Mouse (Mus musculus) intestine, embryonic 16.5 days (tissue): ENCODE results near the gene Kel. TPM values are rescaled to one million over a fixed set of nuclear protein-coding genes. Genes with fewer than 3 reads are reported as not detected.

ENCODE experiments used
- ATAC-seq: fragments of 200-750 bp; cut with Nextera tagmentation; 2 replicates; pipeline ENCODE4 v1.8.0; 2017; ENCODE audit warnings: moderate TSS enrichment, moderate library complexity
- H3K27ac ChIP-seq: fragments of 300-500 bp; sonication (generic); 2 replicates; pipeline ENCODE4 v1.5.1; 2014; ENCODE audit warnings: mild to moderate bottlenecking, low read length
- H3K27me3 ChIP-seq: fragments of 300-500 bp; sonication (generic); replicated peaks from 2 replicates; pipeline ENCODE4 v1.6.1; 2014; ENCODE audit warnings: low read length, control low read depth, mixed read lengths; ENCODE audit not compliant: control insufficient read depth, insufficient read depth
- H3K36me3 ChIP-seq: fragments of 300-500 bp; sonication (generic); 2 replicates; pipeline ENCODE4 v1.6.1; 2014; ENCODE audit warnings: low read length, control low read depth; ENCODE audit not compliant: control insufficient read depth, insufficient read depth
- H3K4me1 ChIP-seq: fragments of 300-500 bp; sonication (generic); 2 replicates; pipeline ENCODE4 v1.6.1; 2014; ENCODE audit warnings: low read length, control low read depth, mixed read lengths; ENCODE audit not compliant: control insufficient read depth, insufficient read depth
- H3K4me2 ChIP-seq: fragments of 300-500 bp; sonication (generic); 2 replicates; pipeline ENCODE4 v1.6.1; 2014; ENCODE audit warnings: low read depth, low read length, control low read depth
- H3K4me3 ChIP-seq: fragments of 300-500 bp; sonication (generic); 2 replicates; pipeline ENCODE4 v1.5.1; 2014; ENCODE audit warnings: mild to moderate bottlenecking, low read length
- H3K9ac ChIP-seq: fragments of 300-500 bp; sonication (generic); 2 replicates; pipeline ENCODE4 v1.6.1; 2014; ENCODE audit warnings: low read depth, low read length
- H3K9me3 ChIP-seq: fragments of 300-500 bp; sonication (generic); 2 replicates; pipeline ENCODE4 v1.6.1; 2016; ENCODE audit warnings: low read length, control low read depth; ENCODE audit not compliant: control insufficient read depth
- WGBS: fragments of 180-500 bp; shearing (Covaris S2); extraction: QIAGEN DNeasy Blood & Tissue Kit; methylation state at CpG from one replicate; pipeline ENCODE4 v1.1.7; 2014; 5-methylcytosine and 5-hydroxymethylcytosine counted together
- polyA plus RNA-seq: library from polyadenylated mRNA; unstranded; fragments of >200 nt; fragmentation: Nextera tagmentation; extraction: Ambion mirVana; gene quantifications from 2 replicates; pipeline ENCODE4 v1.2.1, GENCODE M21; 2015

Gene Kel
- 3.4 and 5.5 TPM in 2 replicates for polyA plus RNA-seq

DNA sequence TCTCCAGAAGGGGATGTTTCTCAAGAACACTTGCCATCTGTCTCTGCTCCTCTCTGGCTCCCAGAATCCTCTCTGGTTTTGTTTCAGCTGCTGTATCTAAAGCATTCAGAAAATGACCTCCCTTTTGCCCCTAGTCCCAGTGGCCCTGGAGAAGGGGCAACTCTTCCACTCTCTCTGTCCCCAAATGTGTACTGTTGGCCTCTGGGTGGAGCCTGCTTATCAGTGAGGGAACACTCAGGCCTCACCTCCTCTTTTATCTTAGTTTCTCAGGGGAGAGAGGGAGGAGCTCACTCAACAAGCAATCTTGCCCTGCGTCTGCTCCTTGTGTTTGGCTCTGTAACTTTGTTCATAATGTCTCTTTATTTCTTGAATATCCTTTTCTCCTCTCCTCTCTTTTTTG lies at the start of gene Kel:
TSS of gene Kel (minus strand) at position 217 of the 400 bp plus-strand sequence.
- Histone ChIP-seq H3K4me1 (no peaks in the 10 kb centered on the region), H3K27me3 (no peaks in the 10 kb centered on the region), H3K9ac (no peak within 1 kb of the TSS), H3K4me2 (no peak within 1 kb of the TSS), H3K4me3 (no peak within 1 kb of the TSS), H3K36me3 (no peaks in the 10 kb centered on the region), H3K9me3 (no peaks in the 10 kb centered on the region), H3K27ac (no peak within 1 kb of the TSS)
- peak; percentile 88 for ATAC-seq
- 25% methylated on average over 1 of the region's 1 CpGs for WGBS

DNA sequence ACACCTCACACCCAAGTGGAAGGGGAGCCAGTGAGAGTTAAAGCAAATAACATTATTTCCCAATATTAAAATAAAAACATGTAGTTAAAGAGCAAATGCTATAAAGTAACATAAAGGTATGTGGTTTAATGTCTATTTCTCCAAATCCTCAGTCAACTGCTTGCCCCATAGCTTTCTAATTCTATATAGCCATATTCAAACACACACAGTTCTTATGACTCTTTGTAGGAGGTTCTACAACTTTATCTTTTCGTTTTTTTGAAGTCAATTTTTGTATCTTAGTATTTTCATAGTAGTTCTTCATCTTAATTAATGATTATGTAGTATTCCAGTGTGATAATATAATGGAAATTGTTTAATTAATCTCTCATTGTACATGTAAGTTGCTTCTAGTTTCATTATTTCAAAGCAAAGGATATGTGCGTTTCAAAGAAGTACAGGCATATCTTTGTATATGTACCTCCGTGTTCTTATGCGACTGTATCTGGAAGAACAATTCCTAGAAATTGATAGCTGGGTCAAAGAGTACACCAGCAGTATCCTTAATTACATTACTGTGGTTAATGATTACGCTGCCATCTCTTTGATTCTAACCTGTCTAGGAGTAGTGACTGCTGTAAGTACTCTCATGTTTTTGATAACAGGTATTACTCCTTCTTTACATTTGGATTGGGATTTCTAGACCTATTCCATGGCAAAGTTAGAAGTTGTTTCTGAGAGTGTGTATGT lies 40.7 kb upstream of the Kel start:
- no peak overlapping the region for H3K9ac ChIP-seq
- no peaks in the 10 kb centered on the region for H3K27me3 ChIP-seq
- peak; percentile 99 for ATAC-seq
- H3K27ac ChIP-seq, result no peak overlapping the region
- H3K36me3 ChIP-seq, result no peaks in the 10 kb centered on the region
- no peaks in the 10 kb centered on the region for H3K4me1 ChIP-seq
- H3K4me2 ChIP-seq, result no peak overlapping the region
- no peak overlapping the region for H3K4me3 ChIP-seq
- WGBS, result 60% methylated on average over 5 of the region's 5 CpGs
- no peaks in the 10 kb centered on the region for H3K9me3 ChIP-seq

DNA sequence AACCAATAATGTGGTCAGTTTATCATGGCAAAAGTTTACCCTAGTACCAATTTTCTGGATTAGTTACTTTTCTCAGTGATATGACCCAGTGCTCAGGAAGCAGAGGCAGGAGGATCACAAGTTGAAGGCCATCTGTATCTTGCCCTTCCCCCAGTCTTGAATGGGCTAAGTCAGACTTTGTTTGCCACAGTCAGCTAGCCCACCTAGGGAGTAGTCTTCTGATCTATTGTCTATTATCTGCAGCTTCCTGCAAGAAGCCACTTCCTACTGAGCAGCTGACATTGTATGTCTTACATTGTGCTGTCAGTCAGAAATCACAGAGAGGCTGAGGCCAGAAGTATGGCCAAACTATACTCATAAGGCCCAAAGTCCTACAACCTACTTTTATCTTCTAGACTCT lies 37.0 kb upstream of the Kel start:
- H3K4me1 ChIP-seq, result no peaks in the 10 kb centered on the region
- H3K36me3 ChIP-seq, result no peaks in the 10 kb centered on the region
- H3K27me3 ChIP-seq, result no peaks in the 10 kb centered on the region
- H3K4me2 ChIP-seq, result no peak overlapping the region
- H3K9me3 ChIP-seq, result no peaks in the 10 kb centered on the region
- no peak overlapping the region for H3K9ac ChIP-seq
- no peak overlapping the region for H3K27ac ChIP-seq
- ATAC-seq, result no peak
- H3K4me3 ChIP-seq, result no peak overlapping the region

DNA sequence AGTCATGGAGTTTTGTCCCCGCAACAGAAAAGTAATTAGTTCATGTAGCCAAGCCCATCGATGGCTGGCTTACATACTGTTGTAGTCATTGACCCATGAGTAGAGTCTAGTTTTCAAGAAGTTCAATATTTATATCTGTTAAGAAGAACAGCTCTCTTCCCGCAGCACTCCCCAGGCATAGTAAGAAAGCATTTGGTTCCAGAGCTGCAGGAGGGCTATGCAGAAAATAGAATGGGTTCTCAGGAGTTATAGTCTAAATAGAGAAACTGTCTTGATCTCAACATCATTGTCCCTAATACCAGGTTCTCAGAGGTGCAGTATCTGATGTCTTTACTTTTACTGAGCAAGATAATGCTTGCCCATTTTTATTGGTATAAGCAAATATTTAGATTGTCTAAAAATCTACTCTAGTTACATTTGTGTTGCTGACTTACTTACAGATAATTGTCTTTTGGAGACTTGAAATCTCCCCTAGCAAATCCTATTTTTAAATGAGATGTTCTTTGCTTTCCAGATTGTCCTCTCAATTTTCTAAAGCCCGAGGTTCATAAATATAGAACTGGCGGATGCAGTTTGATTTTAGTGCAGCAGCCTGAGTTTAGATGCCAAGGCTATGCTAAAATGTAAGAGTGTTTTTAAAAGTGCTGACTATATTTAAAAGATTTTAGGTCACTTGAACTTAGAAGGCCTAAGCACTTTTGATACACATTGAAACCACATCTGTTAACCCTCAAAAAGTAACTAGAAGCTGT lies 30.8 kb upstream of the Kel start:
- Histone ChIP-seq H3K4me2 (no peak overlapping the region), H3K4me1 (no peaks in the 10 kb centered on the region), H3K9ac (no peak overlapping the region), H3K36me3 (no peaks in the 10 kb centered on the region), H3K9me3 (no peaks in the 10 kb centered on the region), H3K27me3 (no peaks in the 10 kb centered on the region), H3K27ac (no peak overlapping the region), H3K4me3 (no peak overlapping the region)
- WGBS, result 90% methylated on average over 5 of the region's 5 CpGs
- no peak for ATAC-seq

DNA sequence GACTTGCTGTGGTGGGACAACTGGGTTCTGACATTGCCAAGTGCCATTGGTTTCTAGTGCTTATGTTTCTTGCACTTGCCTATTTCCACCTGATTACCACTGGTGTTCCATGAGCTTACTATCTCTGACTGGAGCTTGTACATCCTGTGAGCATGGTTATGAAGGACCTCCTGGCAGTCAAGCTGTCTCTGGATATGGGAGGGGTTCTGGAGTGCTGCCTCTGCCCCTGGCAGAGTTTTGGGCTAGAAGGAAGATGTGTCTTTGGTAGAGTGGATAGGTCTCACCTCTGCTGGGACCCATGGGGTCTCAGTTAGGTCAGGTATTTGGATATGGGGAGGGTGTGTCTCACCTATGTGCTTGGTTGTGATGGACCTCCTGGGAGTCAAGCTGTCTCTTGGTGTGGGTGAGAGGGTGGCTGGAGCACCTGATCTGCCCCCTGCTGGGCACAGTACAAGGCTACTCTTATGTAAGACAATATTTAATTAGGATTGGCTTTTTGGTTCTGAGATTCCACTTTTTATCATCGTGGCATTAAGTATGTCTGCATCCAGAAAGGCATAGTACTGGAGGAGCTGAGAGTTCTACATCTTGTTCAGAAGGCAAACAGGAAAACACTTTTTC lies 24.0 kb upstream of the Kel start:
- H3K9me3 ChIP-seq, result no peaks in the 10 kb centered on the region
- H3K4me2 ChIP-seq, result no peak overlapping the region
- H3K27ac ChIP-seq, result no peak overlapping the region
- no peaks in the 10 kb centered on the region for H3K36me3 ChIP-seq
- no peaks in the 10 kb centered on the region for H3K4me1 ChIP-seq
- no peak overlapping the region for H3K4me3 ChIP-seq
- WGBS, result 75% methylated on average over 1 of the region's 1 CpGs
- H3K27me3 ChIP-seq, result no peaks in the 10 kb centered on the region
- ATAC-seq, result no peak
- no peak overlapping the region for H3K9ac ChIP-seq

DNA sequence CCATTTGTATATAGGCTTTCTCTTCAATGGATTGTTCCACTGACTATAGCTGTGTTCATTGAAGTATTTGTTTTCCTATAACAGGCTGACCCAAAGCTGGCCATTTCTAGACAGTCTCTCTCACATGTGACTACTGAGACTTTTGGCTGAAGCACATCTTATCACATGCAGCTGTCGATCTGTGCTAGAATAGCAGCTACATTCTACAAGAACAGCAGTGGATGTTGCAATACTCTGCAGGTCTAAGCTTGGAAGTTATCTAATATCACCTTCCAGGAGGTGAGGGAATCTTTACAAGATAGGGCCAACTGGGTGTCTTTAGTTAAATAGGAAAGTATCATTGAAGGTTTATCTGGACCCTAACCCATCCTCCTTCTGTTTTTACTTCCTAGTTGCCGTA lies 17.3 kb upstream of the Kel start:
- ATAC-seq, result no peak
- H3K4me3 ChIP-seq, result no peak overlapping the region
- H3K27me3 ChIP-seq, result no peaks in the 10 kb centered on the region
- no peaks in the 10 kb centered on the region for H3K9me3 ChIP-seq
- no peak overlapping the region for H3K4me2 ChIP-seq
- no peak overlapping the region for H3K9ac ChIP-seq
- WGBS, result 87% methylated on average over 2 of the region's 2 CpGs
- no peaks in the 10 kb centered on the region for H3K36me3 ChIP-seq
- H3K4me1 ChIP-seq, result no peaks in the 10 kb centered on the region
- H3K27ac ChIP-seq, result no peak overlapping the region

DNA sequence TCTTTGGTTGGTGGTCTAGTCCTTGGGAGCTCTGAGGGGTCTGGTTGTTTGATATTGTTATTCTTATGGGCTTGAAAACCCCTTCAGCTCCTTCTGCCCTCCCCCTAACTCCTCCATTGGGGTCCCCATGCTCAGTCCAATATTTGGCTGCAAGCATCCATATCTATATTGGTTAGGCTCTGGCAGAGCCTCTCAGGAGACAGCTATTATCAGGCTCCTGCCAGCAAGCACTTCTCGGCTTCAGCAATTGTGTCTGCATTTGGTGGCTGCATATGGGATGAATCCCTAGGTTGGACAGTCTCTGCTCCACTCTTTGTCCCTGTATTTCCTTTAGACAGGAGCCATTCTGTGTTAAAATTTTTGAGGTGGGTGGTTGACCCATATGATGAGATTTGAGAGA lies 6.1 kb upstream of the Kel start:
- Histone ChIP-seq H3K36me3 (no peaks in the 10 kb centered on the region), H3K27ac (no peak overlapping the region), H3K27me3 (no peaks in the 10 kb centered on the region), H3K4me1 (no peaks in the 10 kb centered on the region), H3K9me3 (no peaks in the 10 kb centered on the region), H3K4me3 (no peak overlapping the region), H3K4me2 (no peak overlapping the region), H3K9ac (no peak overlapping the region)
- ATAC-seq, result no peak
- 58% methylated on average over 1 of the region's 1 CpGs for WGBS

DNA sequence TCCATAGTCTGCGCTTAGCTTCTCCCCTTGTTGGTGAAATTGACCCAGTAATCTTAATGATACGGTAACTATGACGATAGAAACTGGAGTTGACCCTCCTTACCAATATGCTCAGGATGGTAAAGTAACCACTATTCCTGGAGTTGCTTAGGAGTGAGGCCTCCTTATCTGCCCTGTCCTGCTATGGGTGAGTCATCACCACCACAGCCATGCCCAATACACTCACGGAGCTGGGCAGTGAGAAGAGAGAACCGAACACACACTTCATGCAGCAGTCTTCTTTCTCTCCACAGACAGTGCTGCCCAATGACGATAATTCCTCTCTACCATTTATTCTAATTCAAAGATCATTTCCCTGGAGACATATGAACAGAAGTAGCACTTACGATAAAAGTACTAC lies 2.1 kb upstream of the Kel start:
- H3K4me1 ChIP-seq, result no peaks in the 10 kb centered on the region
- peak; percentile 84 for ATAC-seq
- H3K9ac ChIP-seq, result no peak overlapping the region
- no peaks in the 10 kb centered on the region for H3K9me3 ChIP-seq
- H3K27ac ChIP-seq, result no peak overlapping the region
- H3K36me3 ChIP-seq, result no peaks in the 10 kb centered on the region
- WGBS, result 88% methylated on average over 7 of the region's 7 CpGs
- H3K27me3 ChIP-seq, result no peaks in the 10 kb centered on the region
- H3K4me2 ChIP-seq, result no peak overlapping the region
- H3K4me3 ChIP-seq, result no peak overlapping the region

DNA sequence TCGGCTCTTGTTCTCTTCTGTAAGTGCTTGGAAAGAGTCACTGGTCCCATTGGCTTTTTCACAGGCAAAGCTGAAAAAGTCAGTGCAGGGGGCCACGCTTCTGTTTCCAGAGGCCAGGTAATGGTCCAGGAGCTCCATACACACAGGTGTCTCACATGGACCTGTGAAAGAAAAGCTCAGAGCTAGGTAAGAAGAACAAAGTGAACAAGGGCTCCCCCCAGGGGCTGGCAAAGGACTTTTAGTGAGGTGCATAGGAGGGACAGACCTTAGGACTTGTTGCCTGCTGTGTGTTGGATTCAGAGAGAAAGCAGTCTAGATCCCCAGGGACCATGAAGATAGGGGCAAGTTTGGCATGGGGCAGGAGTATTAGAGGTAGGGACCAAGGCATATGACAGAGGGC lies 1.2 kb downstream of the Kel start:
- Histone ChIP-seq H3K9me3 (no peaks in the 10 kb centered on the region), H3K4me3 (no peak overlapping the region), H3K4me2 (no peak overlapping the region), H3K27ac (no peak overlapping the region), H3K4me1 (no peaks in the 10 kb centered on the region), H3K36me3 (no peaks in the 10 kb centered on the region), H3K9ac (no peak overlapping the region), H3K27me3 (no peaks in the 10 kb centered on the region)
- 74% methylated on average over 2 of the region's 2 CpGs for WGBS
- peak; percentile 62; the same call in 1 of the 2 replicates for ATAC-seq
